Mouse (Mus musculus) adipocyte (in vitro differentiated cells): ENCODE data around the gene Prkn.

Experiments used
- DNase-seq: peaks from one replicate; pipeline ENCODE4 v3.0.0-alpha.2; 2016; ENCODE audit warnings: low spot score

The Prkn gene

GRCm38 (mm10) chr17:11532748-11533147 lies 692.6 kb downstream of the Prkn start:
- DNase-seq, result no peak

GRCm38 (mm10) chr17:11533835-11534234 lies 693.7 kb downstream of the Prkn start:
- no peak for DNase-seq

GRCm38 (mm10) chr17:11538826-11539225 lies 698.6 kb downstream of the Prkn start:
- DNase-seq, result no peak

GRCm38 (mm10) chr17:11541928-11542623 lies 701.9 kb downstream of the Prkn start:
- no peak for DNase-seq

GRCm38 (mm10) chr17:11550562-11550961 lies 710.4 kb downstream of the Prkn start:
- DNase-seq, result no peak

- DNase-seq, result no peak
Measured at GRCm38 (mm10) chr17:11565681-11566080, 725.5 kb downstream of the Prkn start.

- no peak for DNase-seq
Measured at GRCm38 (mm10) chr17:11570392-11570791, 730.2 kb downstream of the Prkn start.

GRCm38 (mm10) chr17:11573666-11574065 lies 733.5 kb downstream of the Prkn start:
- DNase-seq, result no peak

- DNase-seq, result no peak
Measured at GRCm38 (mm10) chr17:11585491-11585890, 745.3 kb downstream of the Prkn start.

GRCm38 (mm10) chr17:11607931-11608330 lies 767.7 kb downstream of the Prkn start:
- no peak for DNase-seq

- peak; percentile 16 for DNase-seq
Measured at GRCm38 (mm10) chr17:11611459-11611858, 771.3 kb downstream of the Prkn start.

GRCm38 (mm10) chr17:11612801-11613531 lies 772.8 kb downstream of the Prkn start:
- DNase-seq, result no peak

GRCm38 (mm10) chr17:11617552-11617951 lies 777.4 kb downstream of the Prkn start:
- no peak for DNase-seq

GRCm38 (mm10) chr17:11618886-11619590 lies 778.9 kb downstream of the Prkn start:
- DNase-seq, result no peak

- no peak for DNase-seq
Measured at GRCm38 (mm10) chr17:11620770-11621169, 780.6 kb downstream of the Prkn start.

GRCm38 (mm10) chr17:11621492-11621891 lies 781.3 kb downstream of the Prkn start:
- no peak for DNase-seq

GRCm38 (mm10) chr17:11626306-11626705 lies 786.1 kb downstream of the Prkn start:
- no peak for DNase-seq

GRCm38 (mm10) chr17:11635121-11635520 lies 794.9 kb downstream of the Prkn start:
- DNase-seq, result no peak

GRCm38 (mm10) chr17:11637642-11638041 lies 797.5 kb downstream of the Prkn start:
- DNase-seq, result no peak

GRCm38 (mm10) chr17:11638451-11638850 lies 798.3 kb downstream of the Prkn start:
- DNase-seq, result no peak

GRCm38 (mm10) chr17:11639786-11640185 lies 799.6 kb downstream of the Prkn start:
- DNase-seq, result no peak

- DNase-seq, result no peak
Measured at GRCm38 (mm10) chr17:11642328-11642727, 802.1 kb downstream of the Prkn start.

- no peak for DNase-seq
Measured at GRCm38 (mm10) chr17:11644016-11644415, 803.8 kb downstream of the Prkn start.
